Mouse (Mus musculus) testis, adult 2 months (tissue): ENCODE results near the gene Prss1. TPM values are rescaled to one million over a fixed set of nuclear protein-coding genes. Genes with fewer than 3 reads are reported as not detected.
"Not testable (repeated sequence)": the region's sequence is repeated elsewhere in the genome, so short reads cannot be mapped to it uniquely, and the experiment has no call there.

ENCODE experiments used
- H3K27ac ChIP-seq: fragments of 200-500 bp; 2 replicates; pipeline ENCODE4 v1.5.1; 2012; ENCODE audit warnings: low read depth, low read length; ENCODE audit not compliant: control insufficient read depth, insufficient read depth
- H3K27me3 ChIP-seq: fragments of 200-500 bp; 2 replicates; pipeline ENCODE4 v1.6.1; 2012; ENCODE audit warnings: mild to moderate bottlenecking, low read length, moderate library complexity; ENCODE audit not compliant: control insufficient read depth, insufficient read depth
- H3K36me3 ChIP-seq: fragments of 200-500 bp; 2 replicates; pipeline ENCODE4 v1.6.1; 2012; ENCODE audit warnings: mild to moderate bottlenecking, low read length; ENCODE audit not compliant: control insufficient read depth, insufficient read depth
- H3K4me1 ChIP-seq: fragments of 200-500 bp; 2 replicates; pipeline ENCODE4 v1.6.1; 2012; ENCODE audit warnings: low read length; ENCODE audit not compliant: control insufficient read depth, insufficient read depth
- H3K4me3 ChIP-seq: fragments of 200-500 bp; 2 replicates; pipeline ENCODE4 v1.5.1; 2012; ENCODE audit warnings: low read depth, mild to moderate bottlenecking, low read length, moderate library complexity, mixed read lengths; ENCODE audit not compliant: control insufficient read depth
- CTCF ChIP-seq: fragments of 200-500 bp; IDR thresholded peaks from 2 replicates; pipeline ENCODE4 v1.5.1; 2012; ENCODE audit warnings: low read depth, mild to moderate bottlenecking, inconsistent platforms, low read length, moderate library complexity; ENCODE audit not compliant: control insufficient read depth, insufficient read depth, insufficient replicate concordance
- POLR2A ChIP-seq: fragments of 200-500 bp; IDR thresholded peaks from 2 replicates; pipeline ENCODE4 v1.6.1; 2012; ENCODE audit warnings: low read depth, mild to moderate bottlenecking, inconsistent platforms, low read length, moderate library complexity; ENCODE audit not compliant: control insufficient read depth
- polyA plus RNA-seq: library from polyadenylated mRNA; depleted of rRNA; stranded (reverse); fragments of >200 nt; gene quantifications from 2 replicates; pipeline ENCODE4 v1.2.3, GENCODE M21; 2012; rRNA removed

Gene Prss1
- polyA plus RNA-seq = not detected in 2 replicates

- not testable (repeated sequence) for H3K27ac ChIP-seq, H3K27me3 ChIP-seq, H3K4me1 ChIP-seq, H3K36me3 ChIP-seq, H3K4me3 ChIP-seq
Measured at GRCm38 (mm10) chr6:41458632-41459031, at the start of gene Prss1. Gene Prss1, plus strand, starts transcription at chr6:41458932.

DNA sequence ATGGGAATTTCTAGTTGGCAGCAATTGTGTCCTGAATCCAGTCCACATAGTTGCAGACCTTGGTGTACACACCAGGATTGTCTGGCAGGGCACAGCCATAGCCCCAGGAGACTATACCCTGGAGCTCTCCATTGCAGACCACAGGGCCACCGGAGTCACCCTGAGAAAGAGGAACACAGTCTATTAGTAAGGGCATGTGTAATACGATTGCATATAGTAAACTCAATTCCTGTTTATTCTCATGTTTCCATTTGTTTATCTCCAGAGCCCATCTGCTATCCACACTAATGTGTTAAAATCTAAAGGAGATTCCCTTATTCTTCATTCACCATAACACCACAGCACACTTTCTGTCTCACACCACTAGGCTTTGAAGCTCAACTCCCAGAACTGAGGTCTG, 16.5 kb upstream of the Prss1 start:
- H3K27ac ChIP-seq, H3K36me3 ChIP-seq, H3K4me3 ChIP-seq, H3K4me1 ChIP-seq, H3K27me3 ChIP-seq: not testable (repeated sequence)

DNA sequence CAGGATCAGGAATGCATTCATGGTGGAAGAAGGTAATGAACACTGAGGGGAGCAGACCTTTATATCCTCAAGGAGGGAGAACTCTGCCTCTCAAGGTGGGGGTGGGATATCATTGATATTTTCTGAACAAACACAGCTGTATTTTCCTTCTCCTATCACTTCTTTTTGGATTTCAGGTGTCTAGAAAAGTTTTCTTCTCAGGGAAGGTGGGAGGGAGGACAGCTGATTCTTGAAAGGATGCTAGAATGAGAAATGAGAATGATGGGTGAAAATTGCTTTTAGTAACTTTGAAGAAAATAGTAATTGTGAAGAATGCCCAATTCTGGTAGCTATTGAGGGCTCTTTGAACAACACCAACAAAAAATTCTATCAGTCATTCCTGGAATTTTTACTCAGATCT, 12.7 kb upstream of the Prss1 start, which contains the start of gene Gm10334:
Gm10334 (minus strand) TSS at position 101 of the 400 bp plus-strand sequence.
- not testable (repeated sequence) for H3K27me3 ChIP-seq, H3K4me3 ChIP-seq, H3K4me1 ChIP-seq, H3K27ac ChIP-seq, H3K36me3 ChIP-seq

DNA sequence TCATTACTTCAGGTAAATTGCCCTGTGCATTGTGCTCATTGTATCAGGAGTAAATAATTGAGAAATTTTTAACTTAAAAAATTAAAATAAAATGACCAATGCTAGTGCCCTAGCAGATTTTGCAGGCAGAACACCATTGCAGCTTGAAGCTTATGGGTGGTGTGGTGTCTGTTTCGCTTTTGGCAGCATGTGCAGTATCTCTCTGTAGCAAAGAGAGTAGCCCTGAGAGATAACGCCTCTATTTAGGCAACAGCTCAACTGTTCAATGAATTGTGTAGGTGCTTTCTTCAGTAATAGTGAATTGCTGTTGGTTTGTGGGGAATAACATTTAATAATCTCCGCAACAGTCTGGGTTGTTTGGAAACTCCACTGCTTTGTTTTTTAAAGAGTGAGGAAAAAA, 40.6 kb downstream of the Prss1 start:
- Histone ChIP-seq H3K27me3 (no peaks in the 10 kb centered on the region), H3K27ac (no peak overlapping the region), H3K4me1 (no peaks in the 10 kb centered on the region), H3K4me3 (no peak overlapping the region), H3K36me3 (no peaks in the 10 kb centered on the region)
- TF ChIP-seq CTCF (no peak), POLR2A (no peak)

DNA sequence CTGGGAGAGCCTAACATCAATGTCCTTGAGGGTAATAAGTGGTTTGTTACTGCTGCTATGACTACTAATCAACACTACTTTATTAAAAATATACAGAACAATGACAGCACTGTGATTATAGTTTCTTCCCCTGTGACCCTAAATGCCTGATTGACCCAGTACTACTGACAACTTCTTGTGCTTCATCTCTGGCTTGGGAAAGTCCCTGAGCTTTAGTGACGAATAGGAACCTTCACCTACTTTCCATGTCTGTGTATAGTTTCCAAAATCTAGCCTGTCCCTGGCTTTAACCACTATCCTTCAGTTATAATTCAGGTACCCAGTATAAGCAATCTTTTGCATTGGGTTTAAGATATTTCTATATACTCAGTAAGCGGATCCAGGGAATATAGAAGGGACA, 46.2 kb downstream of the Prss1 start:
- Histone ChIP-seq H3K27ac (no peak overlapping the region), H3K36me3 (no peaks in the 10 kb centered on the region), H3K27me3 (no peaks in the 10 kb centered on the region), H3K4me3 (no peak overlapping the region), H3K4me1 (no peaks in the 10 kb centered on the region)
- TF ChIP-seq POLR2A = no peak
- TF ChIP-seq CTCF = no peak

GRCm38 (mm10) chr6:41505323-41505722, 46.6 kb downstream of the Prss1 start:
- Histone ChIP-seq H3K36me3 (no peaks in the 10 kb centered on the region), H3K27ac (no peak overlapping the region), H3K27me3 (no peaks in the 10 kb centered on the region), H3K4me3 (no peak overlapping the region), H3K4me1 (no peaks in the 10 kb centered on the region)
- TF ChIP-seq POLR2A (no peak), CTCF (no peak)

Other genes starting within 250 kb of the Prss1 start
- gene Try4, start 156.7 kb upstream of the Prss1 start, polyA plus RNA-seq = 0.49 and 2.0 TPM in 2 replicates
- 12.1 TPM in 2 replicates for gene Try5, start 142.1 kb upstream of the Prss1 start, polyA plus RNA-seq
- not detected in 2 replicates for gene Try10, start 104.8 kb upstream of the Prss1 start, polyA plus RNA-seq
- not detected in 2 replicates for gene Prss3, start 81.3 kb upstream of the Prss1 start, polyA plus RNA-seq
- gene Gm5771, start 66.6 kb upstream of the Prss1 start, polyA plus RNA-seq = not detected in 2 replicates
- gene Gm10334, start 12.8 kb upstream of the Prss1 start, polyA plus RNA-seq = not detected in 2 replicates
- 1.3 and 2.9 TPM in 2 replicates for gene Prss2, start 62.9 kb downstream of the Prss1 start, polyA plus RNA-seq
- gene Ephb6, start 146.6 kb downstream of the Prss1 start, polyA plus RNA-seq = 3.2 and 3.3 TPM in 2 replicates
- gene Trpv6, start 177.5 kb downstream of the Prss1 start, polyA plus RNA-seq = 0.42 and 3.0 TPM in 2 replicates
- gene Trpv5, start 221.8 kb downstream of the Prss1 start, polyA plus RNA-seq = 0.12 and 0.24 TPM in 2 replicates
- 508 and 690 TPM in 2 replicates for gene Llcfc1, start 225.5 kb downstream of the Prss1 start, polyA plus RNA-seq
- gene Kel, start 245.4 kb downstream of the Prss1 start, polyA plus RNA-seq = 1.2 and 3.4 TPM in 2 replicates